Mouse (Mus musculus) embryonic stem cell, embryonic (primary cell): ENCODE measurements at regions not wholly inside any gene's neighbourhood (a gene's known extent, or its start where the extent isn't known, plus 50 kb on each side); places are given as distances from the start of the nearest gene placed in this dataset.
"Not testable (repeated sequence)": the region's sequence is repeated elsewhere in the genome, so short reads cannot be mapped to it uniquely, and the experiment has no call there.

Experiments
- CTCF ChIA-PET, 4 experiments: fragments of 300-600 bp in 2 of 4; fragments of 350-600 bp in 2 of 4; sonication (Branson Sonifier 250); formaldehyde crosslinking; loops; one replicate each; lab custom pipeline; 2022; ENCODE audit warnings: inconsistent platforms in 2 of 4; lab: Charles Lee
- POLR2A ChIA-PET, 4 experiments: fragments of 300-600 bp in 2 of 4; fragments of 350-600 bp in 2 of 4; sonication (Branson Sonifier 250); formaldehyde crosslinking; loops; one replicate each; lab custom pipeline; 2022; ENCODE audit warnings: antibody characterized with exemption in 4 of 4, inconsistent platforms in 1 of 4; lab: Charles Lee

- POLR2A ChIA-PET, CTCF ChIA-PET: not testable (repeated sequence)
Measured at GRCm38 (mm10) chr14:38295061-38295460, 1160.0 kb upstream of the Ghitm start.

GRCm38 (mm10) chr14:38290181-38290580, 1155.1 kb upstream of the Ghitm start:
- CTCF ChIA-PET = interaction anchor here in 1 of 4 experiments (0.6 kb wide), 1 partner anchor 63 kb away, joined by 5 read pairs; no protein-coding TSS in a partner anchor
- POLR2A ChIA-PET = not testable (repeated sequence)

- POLR2A ChIA-PET = no interaction called here
- CTCF ChIA-PET = interaction anchor here in 1 of 4 experiments (0.6 kb wide), 2 partner anchors 62 to 626 kb away, joined by 3 to 5 read pairs; no protein-coding TSS in a partner anchor
Measured at GRCm38 (mm10) chr14:38289661-38290060, 1154.6 kb upstream of the Ghitm start.
